Mouse (Mus musculus) testis, postnatal 14 days (tissue): ENCODE data around the gene Dlgap1.

ENCODE experiments used
- DNase-seq: peaks from one replicate; pipeline ENCODE4 v3.0.0; 2021; ENCODE audit warnings: low spot score

Dlgap1 gene

GRCm38 (mm10) chr17:70462771-70463491 is 494.1 kb downstream of the Dlgap1 start:
- DNase-seq = no peak

GRCm38 (mm10) chr17:70466413-70466812 is 497.5 kb downstream of the Dlgap1 start:
- DNase-seq = no peak

GRCm38 (mm10) chr17:70470970-70471371 is 502.1 kb downstream of the Dlgap1 start:
- DNase-seq = no peak

- DNase-seq = no peak
Measured at GRCm38 (mm10) chr17:70472162-70472561, 503.3 kb downstream of the Dlgap1 start.

- DNase-seq = no peak
Measured at GRCm38 (mm10) chr17:70473871-70474270, 505.0 kb downstream of the Dlgap1 start.

- DNase-seq = no peak
Measured at GRCm38 (mm10) chr17:70483716-70484115, 514.8 kb downstream of the Dlgap1 start.

GRCm38 (mm10) chr17:70485668-70486067 is 516.8 kb downstream of the Dlgap1 start:
- no peak for DNase-seq

- DNase-seq = no peak
Measured at GRCm38 (mm10) chr17:70486259-70486658, 517.4 kb downstream of the Dlgap1 start.

- DNase-seq = no peak
Measured at GRCm38 (mm10) chr17:70486831-70487230, 518.0 kb downstream of the Dlgap1 start.

- peak; percentile 9 for DNase-seq
Measured at GRCm38 (mm10) chr17:70488784-70489265, 520.0 kb downstream of the Dlgap1 start.

GRCm38 (mm10) chr17:70491575-70491974 is 522.7 kb downstream of the Dlgap1 start:
- DNase-seq = no peak

GRCm38 (mm10) chr17:70494338-70494737 is 525.5 kb downstream of the Dlgap1 start:
- DNase-seq = no peak

GRCm38 (mm10) chr17:70498256-70498655 is 529.4 kb downstream of the Dlgap1 start:
- no peak for DNase-seq

GRCm38 (mm10) chr17:70501933-70502332 is 533.1 kb downstream of the Dlgap1 start:
- no peak for DNase-seq

GRCm38 (mm10) chr17:70507759-70508158 is 538.9 kb downstream of the Dlgap1 start:
- no peak for DNase-seq

GRCm38 (mm10) chr17:70510441-70510840 is 541.6 kb downstream of the Dlgap1 start:
- no peak for DNase-seq

- DNase-seq = no peak
Measured at GRCm38 (mm10) chr17:70511401-70511800, 542.5 kb downstream of the Dlgap1 start.

GRCm38 (mm10) chr17:70513736-70514135 is 544.9 kb downstream of the Dlgap1 start:
- no peak for DNase-seq

GRCm38 (mm10) chr17:70516506-70516905 is 547.6 kb downstream of the Dlgap1 start:
- no peak for DNase-seq

GRCm38 (mm10) chr17:70517333-70517732 is 548.5 kb downstream of the Dlgap1 start:
- no peak for DNase-seq

- no peak for DNase-seq
Measured at GRCm38 (mm10) chr17:70521058-70521851, 552.4 kb downstream of the Dlgap1 start.

- peak; percentile 34 for DNase-seq
Measured at GRCm38 (mm10) chr17:70521971-70522370, 553.1 kb downstream of the Dlgap1 start.

- no peak for DNase-seq
Measured at GRCm38 (mm10) chr17:70525990-70526389, 557.1 kb downstream of the Dlgap1 start.
